ENCODE assay signal across 27 mouse cellular contexts in the genomic region with DNA sequence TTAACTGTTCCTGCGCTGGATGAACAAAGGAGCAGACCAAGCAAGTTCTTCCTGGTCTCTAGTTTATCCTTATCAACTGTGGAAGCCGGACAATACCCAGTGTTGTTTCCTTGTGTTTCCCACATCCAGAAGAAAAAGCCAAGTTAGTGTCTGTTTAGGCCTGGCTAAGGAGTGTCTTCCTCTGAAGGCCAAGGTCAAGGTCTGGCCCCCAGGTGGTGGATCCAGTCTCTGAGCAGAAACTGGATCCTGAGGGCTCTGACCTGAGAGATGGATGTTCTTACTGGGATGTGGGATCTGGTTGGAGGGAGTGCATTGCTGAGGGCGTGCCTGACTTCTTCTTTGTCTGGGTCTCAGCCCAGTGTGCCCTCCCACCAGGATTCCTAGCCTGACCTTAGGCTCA. TPM values are rescaled to one million over a fixed set of nuclear protein-coding genes. Genes with fewer than 3 reads are reported as not detected.
DNase-seq lines count a peak whose midpoint lies in the region; ATAC-seq lines count a peak whose summit lies in the region.
"Had no signal": no experiment of that assay in that cellular context is flagged by ENCODE, and none has a peak within 500 bp of the region (broad histone marks: within the 10 kb centered on the region; RNA-seq: fewer than 3 reads in every experiment).

No protein-coding gene starts in this region.

- H3K9ac ChIP-seq in forebrain, embryonic 11.5 days (ENCODE audit: low read length) = no peak overlapping the region
- no peak overlapping the region for H3K9ac ChIP-seq in forebrain, embryonic 14.5 days (ENCODE audit: low read length)
- no peak overlapping the region for H3K9ac ChIP-seq in hindbrain, embryonic 12.5 days
- no peak overlapping the region for H3K9ac ChIP-seq in hindbrain, embryonic 16.5 days (ENCODE audit: low read depth, low read length)
- H3K9ac ChIP-seq: embryonic facial prominence, embryonic 15.5 days; heart, embryonic 13.5 days; hindbrain, embryonic 15.5 days; limb, embryonic 13.5 days; liver, embryonic 13.5 days had no signal

- H3K9me3 ChIP-seq in forebrain, embryonic 11.5 days (ENCODE audit: control insufficient read depth, low read length) = 0 out of 2 replicates have a peak, but pooled peaks cover 4% of the 10 kb centered on the region
- no peaks in the 10 kb centered on the region for H3K9me3 ChIP-seq in forebrain, embryonic 14.5 days (replicated peaks; ENCODE audit: control insufficient read depth, low read length)
- no peaks in the 10 kb centered on the region; the same call in 1 of the 2 replicates for H3K9me3 ChIP-seq in hindbrain, embryonic 12.5 days (replicated peaks)
- no peaks in the 10 kb centered on the region for H3K9me3 ChIP-seq in hindbrain, embryonic 16.5 days (ENCODE audit: control insufficient read depth, low read length)
- H3K9me3 ChIP-seq: embryonic facial prominence, embryonic 15.5 days; hindbrain, embryonic 15.5 days; limb, embryonic 13.5 days had no signal

- H3K27ac ChIP-seq in forebrain, embryonic 11.5 days (ENCODE audit: low read depth, low read length) = no peak overlapping the region
- H3K27ac ChIP-seq in forebrain, embryonic 14.5 days (ENCODE audit: low read depth, low read length) = no peak overlapping the region
- H3K27ac ChIP-seq in hindbrain, embryonic 12.5 days = no peak overlapping the region
- H3K27ac ChIP-seq in hindbrain, embryonic 16.5 days (ENCODE audit: low read depth, low read length) = no peak overlapping the region
- H3K27ac ChIP-seq: embryonic facial prominence, embryonic 15.5 days; heart, embryonic 13.5 days; hindbrain, embryonic 15.5 days; limb, embryonic 13.5 days; liver, embryonic 13.5 days; stomach, postnatal 0 days had no signal

- H3K4me3 ChIP-seq in forebrain, embryonic 11.5 days (ENCODE audit: low read depth, low read length) = no peak overlapping the region
- no peak overlapping the region for H3K4me3 ChIP-seq in forebrain, embryonic 14.5 days (ENCODE audit: low read depth, low read length)
- H3K4me3 ChIP-seq in hindbrain, embryonic 12.5 days = no peak overlapping the region
- no peak overlapping the region for H3K4me3 ChIP-seq in hindbrain, embryonic 16.5 days (ENCODE audit: low read length)
- H3K4me3 ChIP-seq: embryonic facial prominence, embryonic 15.5 days; heart, embryonic 13.5 days; hindbrain, embryonic 15.5 days; limb, embryonic 13.5 days; liver, embryonic 13.5 days had no signal

- WGBS in forebrain, embryonic 11.5 days = 14% methylated on average over 3 of the region's 3 CpGs
- WGBS in forebrain, embryonic 14.5 days = 6% methylated on average over 3 of the region's 3 CpGs
- 35% methylated on average over 3 of the region's 3 CpGs for WGBS in hindbrain, embryonic 12.5 days
- 27% methylated on average over 3 of the region's 3 CpGs for WGBS in hindbrain, embryonic 16.5 days

- no peaks in the 10 kb centered on the region for H3K36me3 ChIP-seq in forebrain, embryonic 11.5 days (ENCODE audit: control insufficient read depth, insufficient read depth, low read length)
- H3K36me3 ChIP-seq in forebrain, embryonic 14.5 days (ENCODE audit: control insufficient read depth, insufficient read depth, low read length) = no peaks in the 10 kb centered on the region
- no peaks in the 10 kb centered on the region for H3K36me3 ChIP-seq in hindbrain, embryonic 12.5 days
- no peaks in the 10 kb centered on the region for H3K36me3 ChIP-seq in hindbrain, embryonic 16.5 days (ENCODE audit: control insufficient read depth, insufficient read depth, low read length)
- H3K36me3 ChIP-seq: embryonic facial prominence, embryonic 15.5 days; heart, embryonic 13.5 days; hindbrain, embryonic 15.5 days; limb, embryonic 13.5 days; liver, embryonic 13.5 days had no signal

- peaks cover 60% of the 10 kb centered on the region for H3K27me3 ChIP-seq in forebrain, embryonic 11.5 days (ENCODE audit: control insufficient read depth, insufficient read depth, low read length)
- H3K27me3 ChIP-seq in forebrain, embryonic 14.5 days (replicated peaks; ENCODE audit: control insufficient read depth, insufficient read depth, low read length) = peaks cover 62% of the 10 kb centered on the region
- peaks cover 7% of the 10 kb centered on the region for H3K27me3 ChIP-seq in hindbrain, embryonic 12.5 days
- no peaks in the 10 kb centered on the region for H3K27me3 ChIP-seq in hindbrain, embryonic 16.5 days (replicated peaks; ENCODE audit: control insufficient read depth, insufficient read depth, low read length)
- H3K27me3 ChIP-seq: embryonic facial prominence, embryonic 15.5 days; hindbrain, embryonic 15.5 days; limb, embryonic 13.5 days; liver, embryonic 13.5 days had no signal

- no peak overlapping the region for H3K4me2 ChIP-seq in forebrain, embryonic 11.5 days (ENCODE audit: low read depth, low read length, severe bottlenecking)
- H3K4me2 ChIP-seq in forebrain, embryonic 14.5 days (ENCODE audit: low read length) = no peak overlapping the region
- no peak overlapping the region for H3K4me2 ChIP-seq in hindbrain, embryonic 12.5 days (replicated peaks)
- no peak overlapping the region for H3K4me2 ChIP-seq in hindbrain, embryonic 16.5 days (ENCODE audit: low read length)
- H3K4me2 ChIP-seq: embryonic facial prominence, embryonic 15.5 days; heart, embryonic 13.5 days; hindbrain, embryonic 15.5 days; limb, embryonic 13.5 days; liver, embryonic 13.5 days had no signal

- DNase-seq in forebrain, embryonic 11.5 days (ENCODE audit: low spot score) = peak; percentile 54
- DNase-seq in forebrain, embryonic 14.5 days (ENCODE audit: low spot score) = no peak
- DNase-seq in ES-CJ7 (ENCODE audit: low read depth, low spot score) = peak; percentile 35
- peak; percentile 42 for DNase-seq in embryo, embryonic 11 days
- DNase-seq: adrenal gland, postnatal 36 days; cerebellum, adult 11 months; cerebellum, postnatal 10 days; gastrocnemius, postnatal 14 days; heart, adult 18-20 months; heart, postnatal 14 days; kidney, adult 11 months; kidney, postnatal 4 days; liver, embryonic 13.5 days; lung, adult 2 months; lung, postnatal 14 days; right cerebral cortex, postnatal 14 days; thymus, adult 2 months; thymus, postnatal 4 days had no signal

- peaks cover 19% of the 10 kb centered on the region; the same call in 1 of the 2 replicates for H3K4me1 ChIP-seq in forebrain, embryonic 11.5 days (replicated peaks; ENCODE audit: control insufficient read depth, insufficient read depth, low read length)
- H3K4me1 ChIP-seq in forebrain, embryonic 14.5 days (ENCODE audit: control insufficient read depth, insufficient read depth, low read length) = peaks cover 15% of the 10 kb centered on the region
- H3K4me1 ChIP-seq in hindbrain, embryonic 12.5 days = peaks cover 16% of the 10 kb centered on the region
- no peaks in the 10 kb centered on the region for H3K4me1 ChIP-seq in hindbrain, embryonic 16.5 days (ENCODE audit: control insufficient read depth, insufficient read depth, low read depth, low read length)
- H3K4me1 ChIP-seq: embryonic facial prominence, embryonic 15.5 days; heart, embryonic 13.5 days; limb, embryonic 13.5 days; liver, embryonic 13.5 days had no signal

- peak; percentile 37; the same call in 1 of the 2 replicates for ATAC-seq in forebrain, embryonic 11.5 days (replicated peaks; ENCODE audit: low FRiP score)
- ATAC-seq in forebrain, embryonic 14.5 days = no peak
- ATAC-seq in hindbrain, embryonic 12.5 days (ENCODE audit: low FRiP score) = 0 out of 2 replicates have a peak, but pooled peaks have one; percentile 23
- no peak for ATAC-seq in hindbrain, embryonic 16.5 days
- ATAC-seq in monocyte, adult 5-6 weeks (replicated peaks; ENCODE audit: insufficient number of reproducible peaks, low FRiP score, low TSS enrichment, poor library complexity, severe bottlenecking) = no peak
- ATAC-seq in megakaryocyte, adult 5-6 weeks (ENCODE audit: poor library complexity, severe bottlenecking) = no peak

RNA-seq across cellular contexts. Expression of a gene that starts 55.3 kb away (rescaled TPM):
- polyA plus RNA-seq in forebrain, embryonic 11.5 days (2014; fragmentation: Nextera tagmentation; extraction: Ambion mirVana) = 74.1 and 74.6 TPM in 2 replicates
- polyA plus RNA-seq in forebrain, embryonic 14.5 days (2014; fragmentation: Nextera tagmentation; extraction: Ambion mirVana) = 98.6 and 130 TPM in 2 replicates
- polyA plus RNA-seq in hindbrain, embryonic 12.5 days (2016; fragmentation: Nextera tagmentation; extraction: Ambion mirVana) = 107 and 111 TPM in 2 replicates
- polyA plus RNA-seq in hindbrain, embryonic 16.5 days (2015; fragmentation: Nextera tagmentation; extraction: Ambion mirVana) = 101 and 102 TPM in 2 replicates
- 29.1 to 49.0 TPM (median 36.2 TPM) in 3 replicates for total RNA-seq in monocyte, adult 5-6 weeks (2017)
- total RNA-seq in megakaryocyte, adult 5-6 weeks (2015) = 21.5 and 33.0 TPM in 2 replicates
- 43.1 and 56.8 TPM in 2 replicates for total RNA-seq in megakaryocyte, adult 5-6 weeks (2017)

RNA-seq across cellular contexts. Expression of a gene that starts 55.4 kb away (rescaled TPM):
- polyA plus RNA-seq in forebrain, embryonic 11.5 days (2014; fragmentation: Nextera tagmentation; extraction: Ambion mirVana) = 24.3 and 24.7 TPM in 2 replicates
- 21.9 and 23.8 TPM in 2 replicates for polyA plus RNA-seq in forebrain, embryonic 14.5 days (2014; fragmentation: Nextera tagmentation; extraction: Ambion mirVana)
- 18.9 and 22.7 TPM in 2 replicates for polyA plus RNA-seq in hindbrain, embryonic 12.5 days (2016; fragmentation: Nextera tagmentation; extraction: Ambion mirVana)
- 9.6 and 11.4 TPM in 2 replicates for polyA plus RNA-seq in hindbrain, embryonic 16.5 days (2015; fragmentation: Nextera tagmentation; extraction: Ambion mirVana)
- 28.0 to 29.4 TPM (median 29.1 TPM) in 3 replicates for total RNA-seq in monocyte, adult 5-6 weeks (2017)
- 26.8 and 29.6 TPM in 2 replicates for total RNA-seq in megakaryocyte, adult 5-6 weeks (2015)
- 25.2 and 26.3 TPM in 2 replicates for total RNA-seq in megakaryocyte, adult 5-6 weeks (2017)

Comparison
In these comparisons a context has a peak if more than half of its experiments do, and no peak if none do; other contexts are left out.
1. ATAC-seq: peak in forebrain, embryonic 11.5 days (single experiment) and hindbrain, embryonic 12.5 days (single experiment); none in forebrain, embryonic 14.5 days (single experiment), hindbrain, embryonic 16.5 days (single experiment), monocyte, adult 5-6 weeks (single experiment) and megakaryocyte, adult 5-6 weeks (single experiment).